Mouse (Mus musculus) fibroblast of lung, adult 2 months (primary cell): Measurements from ENCODE around the gene Tnnc2.

ENCODE experiments used
- DNase-seq: peaks from one replicate; pipeline ENCODE4 v3.0.0-alpha.2; 2011; ENCODE audit warnings: low read depth

Tnnc2 gene

DNA sequence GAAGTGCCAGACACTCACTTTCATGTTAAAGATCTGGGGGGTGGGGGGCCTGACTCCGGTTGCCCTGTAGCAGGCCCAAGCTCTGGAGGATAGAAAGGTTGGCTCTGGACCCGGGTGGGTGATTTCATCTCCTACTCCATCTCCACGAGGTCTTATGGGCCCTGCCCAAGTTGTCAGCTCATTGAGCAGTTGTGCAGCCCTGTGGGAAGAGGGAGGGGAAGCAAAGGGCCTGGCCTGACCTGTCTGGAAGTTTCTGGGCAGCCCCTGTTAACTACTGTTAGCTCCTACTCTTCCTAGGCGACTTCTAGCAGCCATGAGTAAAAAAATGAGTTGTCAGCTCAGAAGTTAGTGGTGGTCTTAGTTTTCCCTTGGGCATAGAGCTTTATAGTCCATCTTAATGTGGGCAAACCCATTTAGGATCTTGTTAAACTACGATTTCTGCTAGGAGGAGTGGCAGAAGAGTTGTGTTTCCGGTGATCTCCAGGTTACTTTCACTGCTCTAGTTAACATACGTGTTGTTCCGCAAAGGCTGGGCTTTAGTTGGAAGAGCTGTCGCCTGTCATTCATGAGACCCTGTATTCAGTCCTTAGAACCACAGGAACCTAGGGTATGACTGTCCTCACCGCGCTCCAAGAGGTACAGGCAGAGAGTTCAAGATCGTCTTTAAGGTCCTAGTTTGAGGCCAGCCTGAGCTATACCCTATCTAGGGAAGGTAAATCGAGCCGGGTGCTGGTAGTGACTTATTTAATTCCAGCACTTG is 6.4 kb downstream of the Tnnc2 start:
- no peak for DNase-seq

DNA sequence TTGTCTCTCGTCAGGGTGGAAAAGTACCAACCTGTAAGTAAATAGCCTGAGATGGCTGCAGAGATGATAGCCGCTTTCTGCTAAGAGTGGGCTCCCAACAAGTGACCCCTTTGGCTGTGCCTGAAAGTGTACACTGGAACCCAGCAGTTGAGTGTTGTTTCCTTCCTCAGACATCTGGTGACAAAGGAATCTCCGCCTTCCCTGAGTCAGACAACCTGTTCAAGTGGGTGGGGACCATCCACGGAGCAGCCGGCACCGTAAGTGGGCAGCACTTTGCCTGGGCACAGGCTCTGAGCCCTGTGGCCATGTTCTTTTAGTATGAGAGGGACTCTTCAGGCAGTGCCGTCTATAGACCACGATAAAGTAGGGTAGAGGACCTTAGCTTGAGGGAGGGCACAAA is 8.6 kb downstream of the Tnnc2 start:
- no peak for DNase-seq

DNA sequence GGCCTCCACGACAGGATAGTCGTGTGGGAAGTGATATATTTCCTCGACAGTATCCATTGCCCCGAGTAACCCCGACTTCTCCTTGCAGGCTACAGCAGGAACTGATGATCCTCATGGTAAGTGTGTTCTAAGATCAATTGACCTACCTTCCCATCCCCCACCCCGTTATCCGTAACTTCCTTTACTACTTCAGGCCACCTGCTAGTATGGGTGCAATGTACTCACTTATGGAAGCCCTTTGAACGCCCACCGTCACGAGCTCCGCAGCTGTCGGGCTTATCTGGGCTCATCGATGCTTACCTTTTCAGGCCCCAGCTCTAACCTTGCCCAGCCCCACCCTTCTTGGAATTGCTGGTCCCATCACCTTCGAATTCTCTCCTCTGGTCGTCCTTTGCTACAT is 9.5 kb downstream of the Tnnc2 start:
- no peak for DNase-seq

DNA sequence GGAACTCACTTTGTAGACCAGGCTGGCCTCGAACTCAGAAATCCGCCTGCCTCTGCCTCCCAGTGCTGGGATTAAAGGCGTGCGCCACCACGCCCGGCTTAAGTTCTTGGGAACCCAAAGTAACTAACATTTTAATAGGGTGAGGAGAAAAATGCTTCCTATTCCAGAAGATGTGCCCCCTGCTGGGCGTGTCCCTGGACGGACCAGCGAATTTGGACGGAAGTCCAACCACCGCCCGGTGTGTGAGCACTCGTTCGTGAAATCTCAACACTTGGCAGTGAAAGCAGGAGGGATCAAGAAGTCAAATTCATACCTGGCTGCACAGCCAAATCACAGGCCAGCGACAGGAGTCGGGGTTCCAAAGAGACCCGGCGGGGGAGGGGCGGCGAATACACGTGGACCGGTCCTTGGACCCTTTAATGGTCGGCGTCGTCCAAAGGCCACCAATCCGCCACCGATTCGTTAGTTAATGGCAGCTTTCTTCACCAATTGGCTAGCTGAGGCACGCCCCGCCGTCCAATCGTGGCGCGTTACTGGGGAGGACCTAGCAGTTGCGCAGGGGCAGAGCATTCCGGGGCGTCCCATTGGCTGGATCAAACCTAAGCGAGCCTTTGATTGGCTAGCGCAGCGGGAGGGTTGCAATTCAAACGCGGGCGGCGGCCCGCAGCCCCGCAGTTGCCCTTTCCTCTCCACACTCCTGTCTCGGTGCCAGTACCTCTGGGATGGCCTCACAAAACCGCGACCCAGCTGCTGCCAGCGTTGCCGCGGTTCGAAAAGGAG is 10.3 kb downstream of the Tnnc2 start, which contains the start of gene Ube2c:
Gene Ube2c (plus strand): TSS at position 641 of the 780 bp plus-strand sequence.
- peak; percentile 97 for DNase-seq

DNA sequence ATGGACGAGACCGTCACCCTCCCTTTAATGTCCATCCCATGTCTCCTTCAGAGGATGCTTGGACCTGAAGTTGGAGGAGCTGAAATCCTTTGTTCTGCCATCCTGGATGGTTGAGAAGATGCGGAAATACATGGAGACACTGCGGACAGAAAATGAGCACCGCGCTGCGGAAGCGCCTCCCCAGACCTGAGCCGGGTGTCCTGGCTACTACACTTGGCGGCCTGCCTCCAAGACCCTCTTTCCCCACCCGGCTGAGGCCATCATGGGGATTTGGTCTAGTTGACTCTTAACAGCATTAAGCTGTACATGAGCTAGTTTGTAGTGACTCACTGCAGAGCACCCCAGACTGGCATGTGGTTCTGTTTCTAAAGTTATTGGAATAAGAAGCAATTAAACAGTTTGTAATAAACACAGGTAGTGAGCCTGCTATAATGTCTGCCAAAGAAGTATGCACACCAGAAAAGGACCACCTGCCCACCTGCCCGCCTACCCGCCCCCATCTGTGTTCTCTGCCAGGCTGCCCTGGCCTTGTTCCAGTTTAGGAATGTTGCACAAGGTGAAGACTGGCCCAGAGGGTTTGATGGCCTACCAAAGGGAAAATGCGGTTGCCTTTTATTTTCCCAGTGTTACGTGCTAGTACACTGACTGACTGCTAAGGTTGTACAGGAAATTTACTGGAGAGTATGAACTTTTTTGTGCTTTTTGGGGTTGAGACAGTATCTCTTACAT is 11.8 kb downstream of the Tnnc2 start:
- no peak for DNase-seq

DNA sequence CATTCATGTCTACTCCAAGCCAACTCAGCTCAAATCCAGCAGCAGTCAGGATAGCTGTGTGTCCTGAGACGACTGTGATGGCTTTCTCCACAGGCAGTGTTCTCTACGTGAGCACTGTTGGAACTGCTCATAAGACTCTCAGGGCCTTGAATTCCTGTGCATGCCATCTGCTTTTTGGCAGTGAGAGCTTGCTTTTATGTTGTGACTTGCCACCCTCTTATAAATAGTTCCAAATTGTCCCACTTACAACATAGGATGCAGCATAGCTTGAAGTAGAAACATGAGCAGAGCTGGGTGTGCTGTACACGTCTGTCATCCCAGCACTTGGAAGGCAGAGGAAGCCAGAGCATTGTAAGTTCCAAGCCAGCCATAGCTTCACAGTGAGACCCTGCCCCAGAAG is 13.9 kb downstream of the Tnnc2 start:
- no peak for DNase-seq

DNA sequence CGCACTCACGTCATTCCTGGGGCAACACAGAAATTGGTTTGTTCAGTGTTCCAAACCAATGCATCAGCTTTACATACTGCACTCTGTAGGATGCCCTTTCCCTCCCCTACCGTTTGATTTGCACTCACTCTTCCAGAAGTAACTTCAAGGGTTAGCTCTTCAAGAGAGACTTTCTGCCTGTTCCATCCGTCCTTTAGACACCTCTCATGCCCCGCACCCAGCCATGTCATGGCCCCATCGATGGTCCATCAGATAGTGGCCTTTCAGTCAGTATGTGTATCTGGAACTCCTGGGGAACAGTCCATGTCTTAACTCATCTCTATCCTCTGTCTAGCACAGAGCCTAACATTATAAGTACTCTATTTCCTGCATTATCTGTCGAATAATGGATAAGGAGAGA is 17.2 kb downstream of the Tnnc2 start:
- DNase-seq = no peak

DNA sequence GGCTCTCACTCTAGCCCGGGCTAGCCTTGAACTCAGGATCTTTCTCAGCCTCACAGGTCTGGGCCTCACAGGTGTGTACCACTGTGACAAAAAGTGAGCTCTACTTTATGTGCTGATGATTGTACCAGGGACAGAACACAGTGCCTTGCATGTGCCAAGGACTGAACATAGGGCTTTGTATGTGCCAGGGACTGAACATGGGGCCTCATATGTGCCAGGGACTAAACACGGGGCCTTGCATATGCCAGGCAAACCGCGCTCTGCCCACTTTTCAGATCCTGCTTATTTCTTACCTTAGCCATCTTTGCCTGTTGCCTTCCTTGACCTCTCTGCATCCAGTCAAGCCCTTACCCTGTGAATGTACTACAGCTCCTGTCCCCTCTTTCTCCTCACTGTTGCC is 17.8 kb downstream of the Tnnc2 start:
- DNase-seq = no peak

DNA sequence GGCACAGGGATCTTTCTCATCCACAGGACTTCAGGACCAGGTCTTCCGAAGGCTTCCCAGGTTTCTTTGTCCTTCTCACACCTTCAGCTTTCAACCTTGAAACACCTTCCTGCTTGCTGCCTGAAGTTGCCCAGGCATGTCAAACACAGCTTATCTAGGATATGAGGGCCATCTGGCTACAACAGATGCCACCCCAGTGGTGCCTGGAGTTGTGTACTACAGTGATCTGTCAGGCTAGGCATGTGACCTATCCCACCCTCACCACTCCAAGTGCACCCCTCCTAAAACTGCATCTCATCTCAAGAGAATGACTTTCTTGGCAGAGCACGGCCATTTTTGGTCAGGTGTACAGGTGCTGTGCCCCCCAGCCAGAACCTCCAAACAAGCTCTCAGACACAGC is 18.3 kb downstream of the Tnnc2 start:
- no peak for DNase-seq

DNA sequence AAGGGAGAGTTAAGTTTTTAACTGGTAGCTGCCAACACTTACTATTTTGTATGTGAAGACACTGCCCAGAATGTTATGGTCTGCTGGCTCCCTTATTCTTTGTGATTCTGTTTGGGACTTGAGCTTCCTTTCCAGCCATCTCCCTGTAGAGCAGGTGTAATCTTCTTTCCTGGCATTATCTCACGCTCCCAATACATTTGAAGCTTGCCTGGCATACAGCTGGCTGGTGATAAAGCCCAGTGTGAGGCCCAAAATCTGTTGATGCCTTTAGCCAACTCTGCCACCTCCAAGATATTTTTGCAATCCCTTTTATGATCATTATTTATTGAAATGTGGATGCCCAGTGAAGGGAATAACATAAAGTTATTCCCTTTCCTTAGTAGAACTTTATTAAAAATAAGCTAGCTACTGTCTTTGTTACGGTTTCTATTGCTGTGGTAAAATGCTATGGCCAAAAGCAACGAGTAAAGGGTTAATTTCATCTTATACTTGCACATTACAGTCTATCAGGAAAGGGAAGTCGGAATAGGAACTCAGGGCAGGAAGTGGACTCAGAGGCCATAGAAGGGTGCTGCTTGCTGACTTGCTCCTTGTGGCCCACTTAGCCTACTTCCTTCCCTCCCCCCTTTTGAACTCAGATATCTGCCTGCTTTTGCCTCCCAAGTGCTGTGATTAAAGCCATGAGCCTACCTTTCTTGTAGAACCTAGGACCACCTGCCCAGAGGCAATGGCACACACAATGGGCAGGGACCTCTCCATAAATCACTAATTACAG is 19.5 kb downstream of the Tnnc2 start:
- DNase-seq = no peak

DNA sequence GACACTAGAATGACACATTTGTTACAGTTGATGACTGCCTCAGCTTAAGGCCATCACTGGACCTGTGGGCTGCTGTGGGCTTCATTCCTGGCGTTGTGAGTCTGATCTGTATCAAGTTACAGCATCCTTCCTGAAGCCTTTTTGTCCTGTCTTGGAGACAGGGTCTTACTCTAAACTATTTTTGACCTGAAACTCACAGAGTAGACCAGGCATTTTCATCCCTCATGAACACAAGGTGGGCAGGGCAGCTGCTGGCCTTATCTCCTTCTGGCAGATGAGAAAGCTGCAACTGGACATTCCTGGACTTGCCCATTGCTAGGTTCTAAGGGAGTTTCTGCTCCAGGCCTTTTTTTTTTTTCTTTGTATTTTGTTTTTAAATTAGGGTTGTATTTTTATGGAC is 21.1 kb downstream of the Tnnc2 start:
- no peak for DNase-seq

DNA sequence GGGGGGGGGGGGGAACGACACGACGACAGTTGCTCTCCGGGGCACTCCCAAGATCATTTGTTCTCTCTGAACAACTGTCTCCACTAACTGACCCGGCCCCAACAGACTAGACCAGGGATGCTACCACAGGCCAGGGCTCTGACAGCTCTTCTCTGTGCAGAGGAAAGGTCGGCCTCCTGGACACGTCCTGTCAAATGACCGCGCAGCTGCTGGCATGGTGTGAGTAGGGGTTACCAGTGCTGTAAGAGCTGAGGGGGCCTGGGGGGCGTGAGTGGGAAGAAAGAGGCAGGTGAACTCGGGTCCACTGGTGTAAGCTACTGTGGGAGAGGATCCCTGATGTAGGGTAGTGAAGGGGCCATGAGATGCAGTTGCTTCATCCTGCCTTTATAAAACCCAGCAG is 21.9 kb downstream of the Tnnc2 start:
- DNase-seq = no peak

DNA sequence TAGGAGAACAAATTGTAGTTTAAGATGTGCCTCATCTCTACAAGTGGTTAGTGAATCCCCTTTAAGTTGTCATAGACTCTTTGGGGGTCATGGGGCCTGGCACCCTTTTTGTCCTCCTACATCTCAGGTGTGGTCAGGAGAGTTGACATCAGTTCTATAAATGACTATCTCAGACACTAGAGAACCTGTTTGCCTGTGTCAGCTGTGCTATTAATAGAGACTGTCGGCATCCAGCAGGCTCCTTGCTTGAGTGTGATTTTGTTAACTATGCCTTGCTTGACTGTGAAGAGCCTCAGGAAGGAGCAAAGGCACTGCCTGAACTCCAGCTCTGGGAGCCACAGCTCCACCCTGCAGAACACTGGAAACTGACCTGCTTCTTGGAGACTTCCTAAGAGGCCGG is 25.0 kb downstream of the Tnnc2 start:
- no peak for DNase-seq

DNA sequence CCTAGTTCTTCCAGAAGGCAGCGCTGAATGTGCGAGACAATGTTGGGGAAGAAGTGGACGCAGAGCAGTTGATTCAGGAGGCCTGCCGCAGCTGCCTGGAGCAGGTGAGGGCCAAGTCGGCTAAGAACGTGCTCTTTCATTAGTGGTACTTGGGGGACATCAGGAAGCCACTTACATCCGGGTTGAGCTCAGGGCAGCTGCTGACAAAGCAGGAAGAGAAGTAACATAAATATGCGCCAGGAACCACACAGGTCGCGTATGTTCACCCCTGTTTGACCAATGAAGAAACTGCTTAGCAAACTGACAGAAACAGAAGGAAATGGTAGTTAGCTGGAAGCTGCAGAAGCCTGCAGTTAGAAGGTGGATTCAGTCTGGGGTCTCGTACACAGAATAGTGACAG is 25.7 kb downstream of the Tnnc2 start:
- no peak for DNase-seq

DNA sequence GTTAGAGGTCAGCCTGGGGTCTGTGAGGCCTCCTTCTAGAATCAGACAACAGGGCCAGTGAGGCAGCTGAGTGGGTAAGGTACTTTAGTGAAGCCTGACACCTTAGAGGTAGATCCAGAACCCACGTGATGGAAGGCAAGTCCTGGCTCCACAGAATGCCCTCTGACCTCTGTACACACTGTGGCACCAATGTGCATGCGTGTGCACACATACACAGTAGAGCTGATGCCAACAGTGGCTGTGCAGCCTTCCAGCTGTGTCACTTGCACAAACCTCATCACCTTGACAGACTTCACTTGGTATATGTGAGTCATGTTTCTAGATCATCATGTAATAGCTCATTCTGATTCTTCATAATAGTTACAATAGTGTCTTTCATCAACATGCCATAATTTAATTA is 27.3 kb downstream of the Tnnc2 start:
- no peak for DNase-seq

DNA sequence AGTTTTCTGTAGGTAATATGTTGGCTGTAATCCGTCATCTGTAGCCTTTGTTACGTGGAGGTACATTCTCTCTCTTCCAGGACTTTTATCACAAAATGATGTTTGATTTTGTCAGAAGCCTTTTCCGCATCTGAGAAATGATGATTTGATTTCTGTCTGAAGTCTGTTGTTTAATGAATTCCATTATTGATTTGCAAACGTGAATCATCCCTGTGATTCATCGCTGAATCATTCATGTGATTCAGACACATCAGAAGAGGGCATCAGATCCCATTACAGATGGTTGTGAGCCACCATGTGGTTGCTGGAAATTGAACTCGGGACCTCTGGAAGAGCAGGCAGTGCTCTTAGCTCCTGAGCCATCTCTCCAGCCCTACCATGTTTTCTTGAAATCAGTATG is 30.8 kb downstream of the Tnnc2 start:
- no peak for DNase-seq

DNA sequence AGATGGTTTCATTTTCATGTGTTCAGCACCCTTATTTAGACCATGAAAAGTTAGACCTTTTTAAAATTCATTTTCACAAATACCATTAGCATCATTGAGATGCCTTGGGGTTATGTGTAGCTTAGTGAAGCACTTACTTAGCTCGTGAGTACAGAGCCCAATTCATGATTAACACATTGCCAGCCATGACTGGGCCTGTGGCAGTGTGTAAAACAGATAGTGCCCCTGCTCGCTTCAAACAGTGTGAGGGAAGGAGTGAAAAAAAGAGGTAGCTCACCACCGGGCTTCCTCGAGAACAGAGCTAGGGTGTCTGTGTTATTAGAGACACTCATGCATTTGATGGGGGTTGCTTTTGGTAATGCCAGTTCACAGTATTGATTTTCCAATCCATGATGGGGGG is 31.6 kb downstream of the Tnnc2 start:
- no peak for DNase-seq

DNA sequence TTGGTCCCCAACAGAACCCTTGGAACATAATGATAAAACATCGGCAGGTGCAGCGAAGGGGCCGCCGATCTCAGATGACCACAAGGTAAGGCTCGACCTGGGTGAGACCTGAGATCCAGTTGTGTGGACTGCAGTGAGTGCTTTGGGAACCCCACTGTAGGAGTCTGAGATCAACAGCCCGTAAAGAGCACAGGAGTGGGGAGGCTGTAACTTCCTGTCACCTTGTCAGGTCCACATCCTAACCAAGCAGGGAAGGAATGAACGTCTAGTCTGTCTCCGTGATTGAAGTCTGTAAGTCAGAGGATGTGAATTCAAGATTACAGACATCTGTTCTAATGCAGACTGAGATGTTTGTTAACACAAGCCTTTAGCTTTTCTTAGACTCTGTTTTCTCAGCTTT is 33.1 kb downstream of the Tnnc2 start:
- no peak for DNase-seq

DNA sequence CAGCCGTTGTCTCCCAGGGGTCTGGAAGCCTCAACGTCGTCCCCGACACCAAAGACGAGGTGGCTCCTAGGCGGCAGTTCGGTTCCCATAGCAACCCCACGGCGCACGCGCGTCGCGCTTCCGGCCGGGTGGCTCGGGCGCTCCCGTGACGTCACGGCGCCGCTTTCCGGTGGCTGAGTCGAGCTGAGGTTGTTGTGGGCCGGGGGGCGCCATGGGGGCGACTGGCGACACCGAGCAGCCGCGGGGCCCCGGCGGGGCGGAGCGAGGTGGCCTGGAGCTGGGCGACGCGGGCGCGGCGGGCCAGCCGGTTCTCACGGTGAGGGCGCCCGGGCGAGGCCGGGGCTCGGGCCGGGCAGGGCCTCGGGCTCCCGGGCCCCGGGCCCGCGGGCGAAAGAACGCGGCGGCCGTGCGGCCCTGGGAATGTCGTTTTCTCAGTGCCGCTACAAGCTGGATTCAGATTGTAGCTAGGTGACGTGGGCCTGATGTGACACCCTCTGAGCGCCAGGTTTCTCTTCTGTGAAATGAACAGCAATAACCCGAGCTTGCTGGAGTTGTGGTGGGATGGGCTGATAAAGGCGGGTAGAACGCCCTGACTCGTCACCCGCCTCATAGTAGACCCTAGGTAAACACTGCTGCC is 33.8 kb downstream of the Tnnc2 start, which contains the start of the genes Wfdc3 and Dnttip1:
Gene Wfdc3 (minus strand): TSS at position 89 of the 637 bp plus-strand sequence.
Gene Dnttip1 (plus strand): TSS at position 141 of the 637 bp plus-strand sequence.
- DNase-seq = no peak

DNA sequence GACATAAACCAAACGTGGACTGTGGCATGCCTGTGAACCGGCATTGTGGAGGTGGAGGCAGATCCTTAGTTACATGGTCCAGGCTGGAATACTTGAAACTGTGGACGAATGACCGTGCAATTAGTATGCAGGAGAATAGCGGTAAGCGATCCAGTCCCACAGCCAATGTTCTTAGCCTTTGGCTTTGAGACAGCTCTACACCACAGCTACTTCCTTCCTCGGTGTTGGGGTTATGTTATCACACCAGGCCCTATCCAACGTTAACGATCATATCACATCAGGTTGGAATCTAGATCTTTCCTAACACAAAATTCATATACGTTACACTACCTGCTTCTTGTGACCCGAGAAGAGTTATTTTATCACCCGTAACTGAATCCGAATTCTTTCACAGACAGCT is 34.8 kb downstream of the Tnnc2 start:
- no peak for DNase-seq

DNA sequence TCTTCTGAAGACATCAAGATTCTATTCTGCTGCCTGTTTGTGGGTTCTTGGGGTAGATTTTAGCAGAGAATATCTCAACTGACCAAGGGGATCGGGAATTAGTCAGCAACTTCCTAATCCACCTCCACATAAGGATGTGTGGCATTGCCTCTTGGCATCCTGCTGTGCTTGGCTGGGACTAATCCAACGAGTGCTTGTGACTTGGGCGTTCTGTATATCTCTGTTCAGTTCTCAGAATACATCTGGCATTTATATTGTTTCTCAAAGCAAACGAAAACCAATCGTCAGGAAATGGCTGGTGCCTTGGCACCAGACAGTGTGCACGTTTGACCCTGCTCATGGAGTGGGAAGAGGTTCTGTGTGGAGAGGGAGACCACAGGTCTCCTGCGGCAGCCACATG is 39.9 kb downstream of the Tnnc2 start:
- DNase-seq = peak; percentile 87
